Mouse (Mus musculus) spleen, adult 2 months (tissue): ENCODE results near the gene Id3.
"Not testable (repeated sequence)": the region's sequence is repeated elsewhere in the genome, so short reads cannot be mapped to it uniquely, and the experiment has no call there.

ENCODE experiments used
- CTCF ChIP-seq: fragments of 200-500 bp; IDR thresholded peaks from 2 replicates; pipeline ENCODE4 v1.5.1; 2011; ENCODE audit warnings: mild to moderate bottlenecking, inconsistent platforms; ENCODE audit not compliant: insufficient read depth, insufficient read length, insufficient replicate concordance; ENCODE audit errors: extremely low read depth
- POLR2A ChIP-seq: fragments of 200-500 bp; IDR thresholded peaks from 2 replicates; pipeline ENCODE4 v1.6.1; 2011; ENCODE audit warnings: low read depth, low read length, inconsistent platforms

GRCm38 (mm10) chr4:136101753-136102152, 41.5 kb upstream of the Id3 start:
- not testable (repeated sequence) for TF ChIP-seq POLR2A, CTCF
